Mouse (Mus musculus) G1E (cell line): ENCODE measurements around the gene Bdh1.

ENCODE experiments used
- CTCF ChIP-seq: IDR thresholded peaks from 2 replicates; pipeline ENCODE4 v1.5.1; 2012; ENCODE audit warnings: low read depth, low read length, inconsistent platforms, mixed read lengths
- TAL1 ChIP-seq: conservative IDR thresholded peaks from 2 replicates; pipeline ENCODE4 v1.6.1; 2012; ENCODE audit warnings: low read depth, low read length, inconsistent platforms, mixed read lengths

GRCm38 (mm10) chr16:31444521-31444920 lies 22.4 kb downstream of the Bdh1 start:
- TF ChIP-seq CTCF (no peak), TAL1 (no peak)
